ENCODE assay signal across 8 mouse cellular contexts in genomic region chr1:82839614-82840421, GRCm38 (mm10). TPM values are rescaled to one million over a fixed set of nuclear protein-coding genes. Genes with fewer than 3 reads are reported as not detected.
DNase-seq lines count a peak whose midpoint lies in the region; ATAC-seq and TF ChIP-seq lines count a peak whose summit lies in the region.

No protein-coding gene starts in this region.

- in situ Hi-C loops in ES-E14 (cut with MboI; ENCODE audit: low sequenced_read_pairs in 2 of 2, unreplicated experiment in 2 of 2): no loop called here

- peaks cover 2 to 9% of the 10 kb centered on the region in 2 experiments; a peak in 2 of 4 replicates for H3K4me1 ChIP-seq in ES-E14 (ENCODE audit: control insufficient read depth in 2 of 2, insufficient read depth in 2 of 2, low read length in 2 of 2, poor library complexity in 1 of 2)
- H3K4me1 ChIP-seq in embryonic facial prominence, embryonic 12.5 days: peaks cover 14% of the 10 kb centered on the region
- H3K4me1 ChIP-seq in hindbrain, embryonic 15.5 days (replicated peaks): peaks cover 39% of the 10 kb centered on the region
- peaks cover 3% of the 10 kb centered on the region for H3K4me1 ChIP-seq in stomach, embryonic 15.5 days

- peak overlapping the region; percentile 95 for H3K27ac ChIP-seq in layer of hippocampus, adult 2 months
- H3K27ac ChIP-seq in ES-E14 (ENCODE audit: insufficient read depth, low read depth, low read length, poor library complexity, severe bottlenecking): peak overlapping the region; percentile 83
- peak overlapping the region; percentile 82 for H3K27ac ChIP-seq in embryonic facial prominence, embryonic 12.5 days
- peak overlapping the region; percentile 90 for H3K27ac ChIP-seq in hindbrain, embryonic 15.5 days (replicated peaks)
- peak overlapping the region; percentile 80 for H3K27ac ChIP-seq in stomach, embryonic 15.5 days

- peak overlapping the region; percentile 96 for H3K4me3 ChIP-seq in layer of hippocampus, adult 2 months
- H3K4me3 ChIP-seq in ES-E14 (ENCODE audit: insufficient read depth in 1 of 2, low read depth in 1 of 2, low read length in 2 of 2, poor library complexity in 1 of 2, severe bottlenecking in 1 of 2): peak overlapping the region; percentile 96 to 97
- peak overlapping the region; percentile 99 for H3K4me3 ChIP-seq in embryonic facial prominence, embryonic 12.5 days
- peak overlapping the region; percentile 91 for H3K4me3 ChIP-seq in hindbrain, embryonic 15.5 days
- H3K4me3 ChIP-seq in stomach, embryonic 15.5 days (replicated peaks): peak overlapping the region; percentile 99

- H3K9me3 ChIP-seq in ES-E14 (ENCODE audit: control insufficient read depth, insufficient read depth, low read depth, low read length): no peaks in the 10 kb centered on the region
- no peaks in the 10 kb centered on the region for H3K9me3 ChIP-seq in embryonic facial prominence, embryonic 12.5 days
- no peaks in the 10 kb centered on the region for H3K9me3 ChIP-seq in hindbrain, embryonic 15.5 days
- H3K9me3 ChIP-seq in stomach, embryonic 15.5 days: no peaks in the 10 kb centered on the region

- WGBS in embryonic facial prominence, embryonic 12.5 days: under 1% methylated on average over 71 of the region's 86 CpGs
- WGBS in hindbrain, embryonic 15.5 days: under 1% methylated on average over 82 of the region's 86 CpGs
- under 1% methylated on average over 79 of the region's 86 CpGs for WGBS in stomach, embryonic 15.5 days

- peak in 1 of 2 experiments; percentile 24 for DNase-seq in layer of hippocampus, adult 2 months (ENCODE audit: low spot score in 2 of 2)
- no peak for DNase-seq in layer of hippocampus, adult 11-12 months (ENCODE audit: low spot score)
- peak; percentile 25 for DNase-seq in ES-E14 (ENCODE audit: low read depth, low spot score)
- peak; percentile 50 for DNase-seq in lung, postnatal 10 days
- no peak for DNase-seq in cerebellum, postnatal 10 days

- no peak for TF ChIP-seq CTCF in layer of hippocampus, adult 2 months (conservative IDR thresholded peaks at IDR 0.05)

- peak overlapping the region; percentile 96 for H3K9ac ChIP-seq in ES-E14 (ENCODE audit: insufficient read depth, low read depth, low read length, poor library complexity, severe bottlenecking)
- H3K9ac ChIP-seq in embryonic facial prominence, embryonic 12.5 days: peak overlapping the region; percentile 96
- peak overlapping the region; percentile 83 for H3K9ac ChIP-seq in hindbrain, embryonic 15.5 days
- H3K9ac ChIP-seq in stomach, embryonic 15.5 days: peak overlapping the region; percentile 95

- peak overlapping the region; percentile 87 for H3K4me2 ChIP-seq in embryonic facial prominence, embryonic 12.5 days (replicated peaks)
- peak overlapping the region; percentile 75 for H3K4me2 ChIP-seq in hindbrain, embryonic 15.5 days
- H3K4me2 ChIP-seq in stomach, embryonic 15.5 days: peak overlapping the region; percentile 73

- H3K27me3 ChIP-seq in embryonic facial prominence, embryonic 12.5 days: no peaks in the 10 kb centered on the region
- H3K27me3 ChIP-seq in hindbrain, embryonic 15.5 days: no peaks in the 10 kb centered on the region
- no peaks in the 10 kb centered on the region for H3K27me3 ChIP-seq in stomach, embryonic 15.5 days (replicated peaks)

- H3K36me3 ChIP-seq in ES-E14 (ENCODE audit: control insufficient read depth, insufficient read depth, low read length, poor library complexity, severe bottlenecking): peaks cover 8% of the 10 kb centered on the region; the same call in 1 of the 2 replicates
- peaks cover 4% of the 10 kb centered on the region; the same call in 1 of the 2 replicates for H3K36me3 ChIP-seq in embryonic facial prominence, embryonic 12.5 days
- no peaks in the 10 kb centered on the region for H3K36me3 ChIP-seq in hindbrain, embryonic 15.5 days
- no peaks in the 10 kb centered on the region for H3K36me3 ChIP-seq in stomach, embryonic 15.5 days

- ATAC-seq in embryonic facial prominence, embryonic 12.5 days (ENCODE audit: insufficient number of reproducible peaks, insufficient read depth, low FRiP score, low TSS enrichment): no peak
- ATAC-seq in hindbrain, embryonic 15.5 days (ENCODE audit: low FRiP score, low read depth): peak; percentile 73
- ATAC-seq in stomach, embryonic 15.5 days (ENCODE audit: insufficient read depth, low FRiP score, low read depth): peak; percentile 59; the same call in 1 of the 2 replicates

TF ChIP-seq in ES-E14, 5 proteins besides CTCF, POLR2A, EP300 and RAD21:
- TF ChIP-seq CHD2 (IDR thresholded peaks at IDR 0.05; ENCODE audit: low read depth, low read length) (no peak), ZNF384 (IDR thresholded peaks at IDR 0.05; ENCODE audit: low read depth, low read length) (no peak)

RNA-seq across cellular contexts. Expression of gene Agfg1, which starts 0.5 kb away (rescaled TPM):
- 10 to 100 TPM; 68.9 TPM for total RNA-seq in layer of hippocampus, adult 2 months (2021)
- 46.1 and 66.6 TPM in 2 replicates for total RNA-seq in ES-E14 (2012; rRNA removed)
- 38.9 and 39.5 TPM in 2 replicates for polyA plus RNA-seq in embryonic facial prominence, embryonic 12.5 days (2016; fragmentation: Nextera tagmentation; extraction: Ambion mirVana)
- 26.6 TPM in 2 replicates for polyA plus RNA-seq in hindbrain, embryonic 15.5 days (2015; fragmentation: Nextera tagmentation; extraction: Ambion mirVana)
- polyA plus RNA-seq in stomach, embryonic 15.5 days (2015; fragmentation: Nextera tagmentation; extraction: Ambion mirVana): 27.0 and 27.9 TPM in 2 replicates

Comparison
In these comparisons a context has a peak if more than half of its experiments do, and no peak if none do; other contexts are left out.
1. DNase-seq: peak in ES-E14 (single experiment) and lung, postnatal 10 days (single experiment); none in layer of hippocampus, adult 11-12 months (single experiment) and cerebellum, postnatal 10 days (0 of 2).
2. Peak in every context shown above with its lines, with median percentiles within 50 percentile points of each other: H3K27ac ChIP-seq, H3K4me3 ChIP-seq, H3K9ac ChIP-seq and H3K4me2 ChIP-seq.